Mouse (Mus musculus) T-helper 1 cell (primary cell): ENCODE results near the gene Me3.

Source experiments
- in situ Hi-C: fragments of 300-600 bp; cut with MboI, MseI; formaldehyde crosslinking; loops from one replicate; pipeline ENCODE4 v1.15.1; 2025; ENCODE audit warnings: high pct_unique_total_duplicates

Me3 gene

DNA sequence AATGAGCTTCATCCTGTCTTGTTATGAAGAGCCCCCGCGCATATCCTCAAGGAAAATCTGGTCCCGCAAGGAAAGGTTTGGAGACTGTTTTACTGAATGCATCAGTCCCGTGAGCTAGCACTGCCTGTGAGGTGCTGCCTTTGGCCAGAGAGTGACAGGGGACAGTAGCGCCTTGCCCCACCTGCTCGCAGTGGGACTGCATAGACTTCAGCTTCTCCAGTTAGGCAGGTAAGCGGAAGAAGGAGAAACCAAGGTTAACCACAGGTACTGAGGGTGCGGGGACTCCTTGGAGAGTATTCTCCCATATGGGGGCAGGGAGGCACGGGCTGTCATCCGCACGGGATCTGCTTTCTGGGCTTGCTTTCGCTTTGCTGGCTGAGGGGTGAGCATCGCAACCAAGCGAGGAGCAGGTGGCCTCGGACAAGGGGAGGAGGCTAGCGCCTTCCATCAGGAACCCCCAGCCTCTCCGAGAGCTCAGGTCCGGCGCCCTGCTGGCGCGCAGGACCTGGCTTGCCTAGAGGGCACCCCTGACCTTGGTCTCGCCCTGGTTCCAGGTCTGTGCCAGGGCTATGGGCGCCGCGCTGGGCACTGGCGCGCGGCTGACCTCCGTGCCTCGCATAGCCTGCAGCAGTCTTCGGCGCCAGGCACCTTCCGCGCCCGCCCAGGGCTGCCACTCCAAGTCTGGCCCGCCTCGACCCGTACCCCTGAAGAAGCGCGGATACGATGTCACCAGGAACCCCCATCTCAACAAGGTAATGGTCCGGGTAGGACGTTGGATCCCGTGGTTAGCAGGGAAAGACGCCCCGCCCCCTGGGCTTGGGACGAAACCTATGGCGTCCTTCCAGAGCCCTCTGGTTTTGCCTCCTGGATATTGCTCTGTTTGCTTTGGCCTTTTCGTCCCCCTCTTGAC lies at the start of gene Me3:
TSS of gene Me3 (plus strand) at position 51 of the 910 bp plus-strand sequence.
- in situ Hi-C loops: no loop called here

GRCm38 (mm10) chr7:89590039-89590438 lies 42.2 kb upstream of the Me3 start:
- in situ Hi-C loops: no loop called here

GRCm38 (mm10) chr7:89590542-89591251 lies 41.5 kb upstream of the Me3 start:
- in situ Hi-C loops: no loop called here

- in situ Hi-C loops: no loop called here
These were observed 36.4 kb upstream of the Me3 start for GRCm38 (mm10) chr7:89595813-89596212.

DNA sequence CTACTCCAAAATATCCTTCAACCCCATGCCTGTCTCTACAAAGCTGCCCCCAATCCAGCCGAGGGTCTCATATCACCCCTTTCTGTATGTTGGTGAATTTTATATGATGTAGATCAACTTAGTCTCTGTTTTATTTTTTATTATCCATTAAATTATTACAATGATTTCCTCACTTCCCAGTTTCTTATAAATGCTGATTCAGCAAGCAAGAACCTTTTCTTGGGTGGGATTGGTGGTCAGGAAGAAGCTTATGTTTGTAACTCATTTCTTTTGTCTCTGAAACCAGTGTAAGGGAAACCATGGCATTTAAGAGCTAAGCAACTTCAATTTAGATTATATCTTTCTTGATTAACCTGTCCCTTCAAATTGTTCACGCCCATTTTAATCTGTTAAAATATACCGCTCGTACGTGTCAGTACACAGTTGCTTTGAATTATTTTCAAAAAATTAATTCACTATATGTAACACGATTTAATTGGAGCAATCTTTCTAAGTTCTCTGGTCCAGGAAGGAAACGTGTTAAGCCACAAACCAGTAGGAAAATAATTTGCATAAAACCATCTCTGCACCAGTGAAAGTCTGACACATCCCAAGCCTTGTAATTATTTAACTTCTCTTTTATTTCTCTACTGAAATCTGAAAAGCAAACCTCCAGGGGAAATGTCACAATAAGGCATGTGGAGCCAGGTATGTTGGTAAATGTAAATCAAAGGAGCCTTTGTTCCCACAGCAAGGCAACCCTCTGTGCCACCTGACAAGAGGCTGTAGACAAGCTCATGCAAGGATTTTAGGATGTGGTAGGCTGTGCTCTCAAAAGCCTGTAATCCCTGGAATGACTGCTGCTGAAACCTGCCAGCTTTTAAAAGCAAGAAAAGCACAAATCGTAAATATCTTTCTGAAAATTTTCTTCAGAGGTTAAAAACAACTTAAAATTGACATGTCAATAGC lies 26.3 kb upstream of the Me3 start:
- in situ Hi-C loops: no loop called here

GRCm38 (mm10) chr7:89607329-89607728 lies 24.9 kb upstream of the Me3 start:
- in situ Hi-C loops: no loop called here

GRCm38 (mm10) chr7:89611236-89611635 lies 21.0 kb upstream of the Me3 start:
- in situ Hi-C loops: no loop called here

GRCm38 (mm10) chr7:89616235-89616634 lies 16.0 kb upstream of the Me3 start:
- in situ Hi-C loops: no loop called here

DNA sequence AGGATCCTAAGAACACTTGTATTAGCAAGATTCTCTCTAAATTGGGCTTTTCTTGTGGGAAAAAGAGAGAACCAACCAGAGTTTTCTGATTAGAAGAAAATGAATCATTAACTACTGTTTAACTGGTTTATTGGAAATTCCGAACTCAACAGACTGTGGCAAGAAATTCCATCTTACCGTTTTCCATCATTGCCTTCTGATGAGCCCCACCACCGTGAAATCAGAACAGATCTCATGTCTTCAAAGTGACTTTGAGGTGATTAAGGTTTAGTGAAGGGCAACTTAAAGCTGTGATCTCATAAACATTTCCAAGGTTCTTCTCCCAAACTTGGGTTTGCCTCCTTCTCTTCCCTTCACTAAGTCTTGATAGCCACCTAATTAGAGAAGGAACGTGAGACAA lies 8.9 kb upstream of the Me3 start:
- in situ Hi-C loops: no loop called here

GRCm38 (mm10) chr7:89627393-89627792 lies 4.8 kb upstream of the Me3 start:
- in situ Hi-C loops: no loop called here

DNA sequence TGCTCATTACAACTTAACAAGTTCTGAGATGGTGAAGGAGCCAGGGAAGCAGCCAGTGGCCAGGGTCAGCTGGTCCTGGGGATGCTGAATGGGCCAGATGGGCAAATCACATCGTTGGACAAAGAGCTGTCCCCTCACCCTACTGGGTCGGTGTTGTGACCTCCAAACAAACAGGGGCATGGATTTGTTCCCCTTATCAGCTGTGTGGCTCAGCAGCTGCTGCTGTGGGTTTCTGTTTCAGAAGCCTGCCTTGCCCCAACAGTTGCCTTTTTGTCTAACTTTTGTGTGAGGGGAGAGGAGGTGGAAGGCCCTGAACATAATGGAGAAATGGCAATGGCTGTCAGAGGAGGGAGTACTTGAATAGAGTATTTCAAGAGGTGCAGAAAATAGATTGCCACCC lies 4.2 kb upstream of the Me3 start:
- in situ Hi-C loops: no loop called here

DNA sequence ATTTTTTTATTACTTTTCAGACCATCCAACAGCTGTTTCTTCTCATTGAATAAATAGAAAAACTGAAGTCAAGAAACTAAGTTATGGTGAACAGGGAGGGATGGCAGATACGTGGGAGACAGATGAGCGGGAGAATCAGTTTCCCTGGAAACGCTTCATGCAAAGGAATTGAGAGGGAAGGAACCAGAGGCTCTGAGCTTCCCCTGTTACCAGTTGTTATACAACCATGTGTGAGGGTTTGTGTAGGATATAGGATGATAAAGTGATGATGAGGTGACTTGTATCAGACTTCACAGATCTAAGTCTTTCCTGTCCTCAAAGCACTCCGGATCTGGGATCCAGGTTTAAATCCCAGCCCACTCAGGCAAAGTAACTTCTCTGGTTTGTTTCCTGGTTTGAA lies 3.2 kb upstream of the Me3 start:
- in situ Hi-C loops: no loop called here

GRCm38 (mm10) chr7:89629914-89630313 lies 2.3 kb upstream of the Me3 start:
- in situ Hi-C loops: no loop called here

GRCm38 (mm10) chr7:89630796-89631195 lies 1.4 kb upstream of the Me3 start:
- in situ Hi-C loops: no loop called here

GRCm38 (mm10) chr7:89640533-89640932 lies 8.3 kb downstream of the Me3 start:
- in situ Hi-C loops: no loop called here

DNA sequence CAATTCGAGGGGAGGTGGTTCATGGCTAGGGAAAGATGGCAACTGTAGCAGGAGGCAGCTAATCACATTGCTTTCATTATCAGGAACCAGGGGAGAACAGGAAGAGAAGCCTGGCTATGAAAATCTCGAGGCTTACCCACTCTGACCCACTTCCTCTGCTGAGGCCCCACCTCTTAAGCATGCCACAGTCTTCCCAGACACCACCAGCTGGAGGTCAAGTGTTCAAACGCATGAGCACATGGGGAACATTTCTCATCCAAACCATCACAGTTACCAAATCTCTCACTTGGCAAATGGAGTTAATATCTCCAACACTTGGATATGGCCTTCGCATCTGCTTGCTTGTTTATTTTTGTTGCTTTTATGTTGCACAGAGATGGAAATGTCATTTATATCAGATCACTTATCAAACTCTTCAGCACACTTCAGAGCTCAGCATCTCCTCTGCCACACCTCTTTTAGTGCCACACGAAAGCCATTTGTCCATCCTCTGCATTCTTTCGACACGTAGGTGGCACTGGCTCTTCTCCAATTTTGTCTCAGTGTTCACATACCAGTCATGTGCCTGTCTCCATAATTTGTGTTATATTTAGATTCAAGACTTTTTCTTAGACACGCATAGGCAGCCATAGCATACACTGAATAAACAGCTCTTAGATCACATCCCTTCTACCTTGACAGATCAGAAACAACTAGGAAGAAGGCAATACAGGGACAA lies 8.9 kb downstream of the Me3 start:
- in situ Hi-C loops: no loop called here

GRCm38 (mm10) chr7:89645015-89645414 lies 12.8 kb downstream of the Me3 start:
- in situ Hi-C loops: no loop called here

- in situ Hi-C loops: no loop called here
These were observed 15.7 kb downstream of the Me3 start for GRCm38 (mm10) chr7:89647864-89648263.

DNA sequence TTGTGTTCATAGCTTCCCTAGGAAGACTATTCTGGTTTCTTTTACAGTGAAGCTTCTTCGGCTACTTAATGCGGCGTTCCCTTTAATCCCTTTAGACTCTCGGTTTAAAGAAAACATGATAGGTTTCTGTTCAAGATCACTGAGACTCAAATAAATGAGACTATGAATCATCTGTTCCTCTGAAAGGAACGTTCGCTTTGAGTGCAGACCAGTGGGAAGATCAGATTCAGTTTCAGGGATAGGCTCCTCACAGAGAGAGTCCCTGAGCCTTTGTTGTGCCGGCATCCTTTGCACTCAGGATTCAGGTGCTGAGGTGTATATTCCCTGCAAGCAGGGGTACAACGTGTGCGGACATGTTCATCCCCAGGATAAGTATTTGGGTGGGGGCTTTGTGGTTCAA lies 25.0 kb downstream of the Me3 start:
- in situ Hi-C loops: no loop called here

DNA sequence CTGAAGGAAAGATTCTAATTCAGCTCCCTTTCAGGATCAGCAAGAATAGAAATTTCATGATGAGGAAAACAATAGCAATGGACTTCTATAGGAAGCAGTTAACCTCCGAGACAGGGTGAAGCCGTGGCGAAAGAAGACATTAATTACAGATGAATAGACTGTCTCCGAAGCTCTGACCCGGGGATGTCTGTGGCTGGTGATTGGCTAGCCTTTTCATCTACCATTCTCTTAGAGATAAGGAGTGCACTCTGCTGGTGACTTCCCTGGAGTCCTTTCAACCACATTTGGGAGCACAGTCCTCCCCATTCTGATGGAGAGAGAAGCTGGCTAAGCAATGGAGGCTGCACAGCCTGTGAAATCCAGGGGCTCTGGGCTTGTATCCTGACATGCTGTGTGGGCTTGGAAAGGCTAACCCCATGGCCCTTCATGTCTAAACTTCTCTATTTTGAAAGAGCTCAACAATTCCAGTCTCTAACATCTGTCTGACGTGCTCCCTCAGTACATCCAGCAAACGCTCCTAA lies 25.6 kb downstream of the Me3 start:
- in situ Hi-C loops: no loop called here

- in situ Hi-C loops: no loop called here
These were observed 32.0 kb downstream of the Me3 start for GRCm38 (mm10) chr7:89664197-89664596.
